Mouse (Mus musculus) gastrocnemius, adult 2 months (tissue): ENCODE data around the gene Ppm1h. TPM values are rescaled to one million over a fixed set of nuclear protein-coding genes. Genes with fewer than 3 reads are reported as not detected.

Experiments used
- DNase-seq: peaks from one replicate; pipeline ENCODE4 v3.0.0; 2022
- H3K27ac ChIP-seq: fragments of 200-600 bp; 2 replicates; pipeline ENCODE4 v1.8.1; 2022; ENCODE audit warnings: mild to moderate bottlenecking
- H3K4me3 ChIP-seq: fragments of 200-600 bp; 2 replicates; pipeline ENCODE4 v1.8.1; 2022; ENCODE audit warnings: mild to moderate bottlenecking, moderate library complexity
- CTCF ChIP-seq: fragments of 200-600 bp; IDR thresholded peaks from 2 replicates; pipeline ENCODE4 v1.8.1; 2022; ENCODE audit warnings: antibody characterized with exemption, mild to moderate bottlenecking, moderate library complexity
- intact Hi-C: fragments of 180-260 bp; cut with DNase I; formaldehyde crosslinking; loops from one replicate; pipeline ENCODE4 v1.15.1; 2025
- total RNA-seq, 2 experiments: library from RNA; stranded (reverse); gene quantifications; 2 replicates each; pipeline ENCODE4 v1.2.3; 2021

Gene Ppm1h
- total RNA-seq, 2 experiments from 2014 or later = 1.2 to 2.0 TPM

- no peak for DNase-seq
- intact Hi-C loops = loop anchor here (10.0 kb wide), 1 partner anchor 123 kb away; the partner anchor contains the start of gene Ppm1h
- no peak overlapping the region for H3K27ac ChIP-seq
- TF ChIP-seq CTCF = peak; percentile 44
- no peak overlapping the region for H3K4me3 ChIP-seq
These were observed 119.4 kb downstream of the Ppm1h start for GRCm38 (mm10) chr10:122797955-122798354.

DNA sequence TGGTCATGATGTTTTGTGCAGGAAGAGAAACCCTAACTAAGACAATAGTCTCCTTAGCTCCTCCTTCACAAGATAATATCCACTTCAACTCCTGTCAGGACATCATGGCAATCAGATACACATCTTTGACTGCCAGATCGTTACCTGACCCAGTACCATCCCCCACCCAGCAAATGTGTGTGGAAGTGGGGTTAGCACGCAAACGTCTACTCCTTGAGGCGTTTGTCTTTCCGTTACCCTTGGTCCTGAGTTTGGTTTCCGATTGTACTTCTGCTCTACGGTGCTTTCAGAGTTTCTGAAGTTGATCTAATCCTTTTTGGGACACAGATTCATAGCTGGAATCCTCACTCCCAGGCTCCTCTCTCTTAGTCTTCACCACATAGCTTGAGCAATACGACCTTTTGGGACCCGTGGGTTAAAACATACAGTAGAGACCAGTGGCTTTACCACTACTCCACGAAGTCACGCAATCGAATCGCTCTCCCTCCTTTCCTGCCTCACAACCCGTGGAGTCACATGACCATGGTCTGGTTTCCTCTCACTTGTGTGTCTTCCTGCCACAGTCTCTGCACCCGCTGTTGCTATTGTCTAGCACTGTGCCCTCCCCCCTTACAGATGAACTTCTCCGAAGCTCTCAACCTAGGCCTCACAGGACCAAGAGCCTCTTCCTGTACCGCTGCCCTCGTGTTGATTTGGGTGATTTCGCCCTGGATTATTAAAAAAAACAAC lies 121.6 kb downstream of the Ppm1h start:
- peak overlapping the region; percentile 17; the same call in 1 of the 2 replicates for H3K27ac ChIP-seq
- DNase-seq = peak; percentile 24

DNA sequence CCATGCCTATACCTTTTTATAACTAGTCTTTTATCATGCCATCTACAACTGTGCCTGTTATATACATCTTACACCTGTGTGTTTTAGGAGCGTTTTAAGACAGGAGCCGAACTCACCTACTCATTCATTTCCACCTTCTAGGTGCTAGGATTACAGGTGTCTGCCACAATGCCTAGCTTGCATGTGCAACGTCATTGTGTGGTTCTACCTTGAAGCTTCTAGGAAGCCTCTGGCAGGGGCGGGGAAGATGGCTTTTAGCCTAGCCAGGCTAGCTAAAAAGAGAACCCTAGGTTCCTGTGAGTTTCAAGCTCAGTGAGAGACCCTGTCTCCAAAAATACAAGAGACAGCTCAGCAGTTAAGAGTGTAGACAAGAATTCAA lies 122.2 kb downstream of the Ppm1h start:
- no peak for TF ChIP-seq CTCF
- Histone ChIP-seq H3K4me3 (no peak overlapping the region), H3K27ac (peak overlapping the region; percentile 17; the same call in 1 of the 2 replicates)
- intact Hi-C loops = loop anchor here (5.0 kb wide), 1 partner anchor 292 kb away; no protein-coding TSS in a partner anchor
- no peak for DNase-seq

More for the DNA sequence above, 121.6 kb downstream of the Ppm1h start:
- H3K4me3 ChIP-seq = 0 out of 2 replicates have a peak overlapping the region, but pooled peaks have one; percentile 5
- intact Hi-C loops = loop anchor here (5.0 kb wide), 1 partner anchor 292 kb away; no protein-coding TSS in a partner anchor
- no peak for TF ChIP-seq CTCF

- intact Hi-C loops = loop anchor here (2.0 to 5.0 kb wide), 2 partner anchors 249 to 290 kb away; no protein-coding TSS in a partner anchor
- TF ChIP-seq CTCF = peak; percentile 24
- peak; percentile 44 for DNase-seq
- peak overlapping the region; percentile 55 for H3K4me3 ChIP-seq
- H3K27ac ChIP-seq = no peak overlapping the region
These were observed 123.7 kb downstream of the Ppm1h start for GRCm38 (mm10) chr10:122802218-122802617.

DNA sequence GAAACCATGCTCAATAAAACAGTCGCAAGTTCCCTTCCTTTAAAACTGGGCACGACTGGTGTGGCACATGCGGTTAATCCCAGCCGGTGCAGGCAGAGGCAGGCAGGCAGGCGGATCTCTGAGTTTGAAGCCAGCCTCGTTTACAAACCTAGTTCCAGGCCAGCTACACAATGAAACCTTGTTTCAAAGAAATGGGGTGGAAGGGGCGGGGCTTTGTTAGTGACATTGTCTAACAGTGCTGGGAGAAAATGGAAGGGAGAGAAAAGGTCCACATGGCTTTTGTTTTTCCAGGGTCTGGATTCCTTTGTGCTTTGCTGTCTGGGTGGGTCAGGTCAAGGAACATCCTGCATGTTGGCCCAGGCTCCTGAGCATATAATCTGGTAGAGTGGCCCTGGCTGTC lies 124.3 kb downstream of the Ppm1h start:
- Histone ChIP-seq H3K4me3 (no peak overlapping the region), H3K27ac (no peak overlapping the region)
- intact Hi-C loops = loop anchor here (2.0 to 5.0 kb wide), 2 partner anchors 250 to 289 kb away; no protein-coding TSS in a partner anchor
- DNase-seq = no peak
- TF ChIP-seq CTCF = no peak

- Histone ChIP-seq H3K4me3 (no peak overlapping the region), H3K27ac (no peak overlapping the region)
- peak; percentile 70 for TF ChIP-seq CTCF
- intact Hi-C loops = loop anchor here (1.0 to 5.0 kb wide), 3 partner anchors 201 to 288 kb away; no protein-coding TSS in a partner anchor
- DNase-seq = peak; percentile 78
These were observed 125.3 kb downstream of the Ppm1h start for GRCm38 (mm10) chr10:122803906-122804305.

DNA sequence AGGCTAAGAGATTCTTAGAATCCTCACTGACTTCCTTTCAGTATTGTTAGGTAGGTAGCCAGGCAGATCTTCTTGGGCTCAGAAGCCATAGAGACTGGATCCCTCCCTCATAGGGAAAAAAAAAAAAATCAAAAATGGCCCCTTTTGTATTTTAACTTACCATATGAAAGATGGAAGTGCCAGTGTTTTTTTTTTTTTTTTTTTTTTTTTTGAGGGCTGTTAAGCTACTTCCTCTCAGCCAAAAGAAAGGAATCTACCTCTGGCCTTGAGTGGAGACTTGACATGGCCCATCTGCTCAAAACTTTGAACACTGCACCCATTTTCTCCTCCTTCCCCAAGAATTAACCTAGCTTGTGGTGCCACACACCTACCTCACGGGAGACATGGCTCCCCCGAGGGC lies 127.3 kb downstream of the Ppm1h start:
- TF ChIP-seq CTCF = no peak
- H3K4me3 ChIP-seq = no peak overlapping the region
- DNase-seq = no peak
- intact Hi-C loops = loop anchor here (5.0 kb wide), 1 partner anchor 91 kb away; no protein-coding TSS in a partner anchor
- no peak overlapping the region for H3K27ac ChIP-seq

- H3K4me3 ChIP-seq = peak overlapping the region; percentile 51
- intact Hi-C loops = loop anchor here (1.0 to 5.0 kb wide), 2 partner anchors 90 to 179 kb away; no protein-coding TSS in a partner anchor
- peak; percentile 78 for DNase-seq
- peak overlapping the region; percentile 63 for H3K27ac ChIP-seq
- TF ChIP-seq CTCF = peak; percentile 94; the same call in 1 of the 2 replicates
These were observed 128.9 kb downstream of the Ppm1h start for GRCm38 (mm10) chr10:122807127-122808105.

DNA sequence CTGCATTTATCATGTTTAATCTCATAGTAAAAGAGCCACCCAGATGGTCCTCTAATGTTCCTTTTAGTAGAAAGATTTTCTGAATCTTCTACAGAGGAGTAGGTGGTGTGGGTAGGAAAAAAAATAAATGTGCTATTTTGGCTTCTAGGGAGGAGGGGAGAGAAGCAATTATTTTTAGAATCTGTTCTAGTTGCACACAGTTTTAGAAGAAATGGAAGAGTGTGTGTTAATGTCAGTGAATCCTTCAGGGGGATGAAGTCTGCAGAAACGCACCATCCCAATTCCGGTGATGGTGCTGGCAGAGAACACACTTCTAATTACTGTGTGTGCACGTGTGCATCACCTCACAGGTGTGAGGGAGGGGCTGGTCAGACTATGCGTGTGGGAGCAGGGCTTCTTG lies 129.6 kb downstream of the Ppm1h start:
- Histone ChIP-seq H3K4me3 (no peak overlapping the region), H3K27ac (peak overlapping the region; percentile 63)
- DNase-seq = no peak
- intact Hi-C loops = loop anchor here (5.0 kb wide), 1 partner anchor 89 kb away; no protein-coding TSS in a partner anchor
- no peak for TF ChIP-seq CTCF

DNA sequence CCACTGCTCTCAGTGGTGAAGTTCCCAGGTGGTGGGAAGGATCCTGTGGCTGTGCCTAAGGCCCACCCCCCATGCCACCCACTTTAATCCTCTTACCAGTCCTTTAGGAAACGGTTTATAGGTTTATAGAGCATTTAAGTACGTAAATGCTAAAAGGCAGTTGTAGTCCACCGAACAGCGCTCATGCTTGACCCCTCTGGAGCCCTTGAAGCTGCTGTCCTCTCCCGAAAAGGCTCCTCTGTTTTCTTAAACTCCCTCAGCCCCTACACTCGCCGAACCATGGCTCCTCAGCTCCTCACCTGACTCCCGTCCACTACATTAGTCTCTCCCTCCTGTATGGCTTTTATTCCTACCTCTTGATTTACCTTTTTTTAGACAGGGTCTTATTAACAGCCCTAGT lies 131.3 kb downstream of the Ppm1h start:
- no peak for TF ChIP-seq CTCF

DNA sequence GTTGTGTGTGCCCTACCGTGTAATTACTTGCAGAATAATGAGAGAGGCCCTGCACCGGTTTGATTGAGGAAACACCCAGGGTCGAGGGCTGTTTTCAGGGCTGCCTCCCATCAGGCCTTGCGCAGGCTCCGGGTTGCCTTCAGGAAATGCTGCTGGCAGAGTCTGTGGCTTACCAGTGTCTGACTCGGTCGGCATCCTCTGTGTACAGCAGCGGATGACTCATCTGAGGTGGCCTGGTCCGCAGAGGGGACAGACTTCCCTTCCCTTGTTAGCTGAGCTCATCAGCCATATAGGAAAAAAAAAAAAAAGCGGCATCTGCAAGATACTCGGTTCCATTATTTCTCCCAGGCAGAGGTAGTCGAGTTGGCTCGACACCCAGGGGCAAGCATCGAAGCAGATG lies 136.5 kb downstream of the Ppm1h start:
- Histone ChIP-seq H3K4me3 (peak overlapping the region; percentile 49), H3K27ac (peak overlapping the region; percentile 66)
- no peak for TF ChIP-seq CTCF
- intact Hi-C loops = loop anchor here (5.0 kb wide), 1 partner anchor 67 kb away; no protein-coding TSS in a partner anchor
- peak; percentile 74 for DNase-seq

More for the DNA sequence above, 131.3 kb downstream of the Ppm1h start:
- intact Hi-C loops = loop anchor here (5.0 kb wide), 1 partner anchor 87 kb away; no protein-coding TSS in a partner anchor
- no peak overlapping the region for H3K27ac ChIP-seq
- no peak for DNase-seq
- H3K4me3 ChIP-seq = no peak overlapping the region

GRCm38 (mm10) chr10:122817741-122818140 lies 139.2 kb downstream of the Ppm1h start:
- intact Hi-C loops = loop anchor here (5.0 kb wide), 1 partner anchor 65 kb away; no protein-coding TSS in a partner anchor
- no peak for DNase-seq
- no peak for TF ChIP-seq CTCF
- H3K27ac ChIP-seq = no peak overlapping the region
- H3K4me3 ChIP-seq = no peak overlapping the region
